Mouse (Mus musculus) heart, postnatal 14 days (tissue): Measurements from ENCODE around the gene Sncb. TPM values are rescaled to one million over a fixed set of nuclear protein-coding genes. Genes with fewer than 3 reads are reported as not detected.

Experiments used
- DNase-seq, 2 experiments: peaks; one replicate each; pipeline ENCODE4 v3.0.0; 2021 to 2022
- intact Hi-C: fragments of 180-260 bp; cut with DNase I; formaldehyde crosslinking; loops from one replicate; pipeline ENCODE4 v1.15.1; 2025
- long read RNA-seq, 2 experiments: library from polyadenylated mRNA; stranded (forward); transcript quantifications; one replicate each; pipeline ENCODE4 v2.0.0; 2021
- total RNA-seq, 2 experiments: library from RNA; stranded (reverse); gene quantifications; 2 replicates each; pipeline ENCODE4 v1.2.3; 2021

Gene Sncb
- total RNA-seq: not detected
- long read RNA-seq, experiment 1: 0 reads
- long read RNA-seq, experiment 2: 0 reads

GRCm38 (mm10) chr13:54766192-54766768 is at the start of gene Sncb:
Gene Sncb (minus strand): TSS chr13:54766595.
- intact Hi-C loops: loop anchor here (1.0 kb wide), 1 partner anchor 49 kb away; no protein-coding TSS in a partner anchor
- peak; percentile 47 to 68 for DNase-seq

GRCm38 (mm10) chr13:54813381-54813780 is 47.0 kb upstream of the Sncb start:
- intact Hi-C loops: no loop called here

GRCm38 (mm10) chr13:54811476-54811875 is 45.1 kb upstream of the Sncb start:
- intact Hi-C loops: no loop called here
- DNase-seq: no peak

More at GRCm38 (mm10) chr13:54813381-54813780, 47.0 kb upstream of the Sncb start:
- no peak for DNase-seq

GRCm38 (mm10) chr13:54808067-54808466 is 41.7 kb upstream of the Sncb start:
- intact Hi-C loops: no loop called here
- no peak for DNase-seq

GRCm38 (mm10) chr13:54806434-54806976 is 40.1 kb upstream of the Sncb start:
- no peak for DNase-seq
- intact Hi-C loops: no loop called here

- no peak for DNase-seq
- intact Hi-C loops: no loop called here
Measured at GRCm38 (mm10) chr13:54805134-54805838, 38.9 kb upstream of the Sncb start.

GRCm38 (mm10) chr13:54803010-54803409 is 36.6 kb upstream of the Sncb start:
- DNase-seq: no peak
- intact Hi-C loops: no loop called here

- DNase-seq: no peak
- intact Hi-C loops: no loop called here
Measured at GRCm38 (mm10) chr13:54800206-54800605, 33.8 kb upstream of the Sncb start.

GRCm38 (mm10) chr13:54799701-54800100 is 33.3 kb upstream of the Sncb start:
- DNase-seq: peak; percentile 71 to 79

GRCm38 (mm10) chr13:54798740-54799139 is 32.3 kb upstream of the Sncb start:
- DNase-seq: no peak

More at GRCm38 (mm10) chr13:54799701-54800100, 33.3 kb upstream of the Sncb start:
- intact Hi-C loops: loop anchor here (2.0 to 5.0 kb wide), 2 partner anchors 163 to 271 kb away; no protein-coding TSS in a partner anchor

GRCm38 (mm10) chr13:54797861-54798643 is 31.7 kb upstream of the Sncb start:
- no peak for DNase-seq
- intact Hi-C loops: loop anchor here (1.0 to 5.0 kb wide), 3 partner anchors 164 to 380 kb away; no protein-coding TSS in a partner anchor

More at GRCm38 (mm10) chr13:54798740-54799139, 32.3 kb upstream of the Sncb start:
- intact Hi-C loops: loop anchor here (1.0 to 5.0 kb wide), 3 partner anchors 164 to 380 kb away; no protein-coding TSS in a partner anchor

- intact Hi-C loops: loop anchor here (5.0 kb wide), 1 partner anchor 165 kb away; no protein-coding TSS in a partner anchor
- peak in 1 of 2 experiments; percentile 30 for DNase-seq
Measured at GRCm38 (mm10) chr13:54797356-54797755, 31.0 kb upstream of the Sncb start.

- intact Hi-C loops: loop anchor here (5.0 kb wide), 1 partner anchor 167 kb away; no protein-coding TSS in a partner anchor
- DNase-seq: no peak
Measured at GRCm38 (mm10) chr13:54794843-54795242, 28.4 kb upstream of the Sncb start.

GRCm38 (mm10) chr13:54794002-54794577 is 27.7 kb upstream of the Sncb start:
- intact Hi-C loops: no loop called here
- DNase-seq: no peak

GRCm38 (mm10) chr13:54792259-54793230 is 26.1 kb upstream of the Sncb start:
- DNase-seq: no peak
- intact Hi-C loops: no loop called here

GRCm38 (mm10) chr13:54789561-54790397 is 23.4 kb upstream of the Sncb start:
- peak; percentile 47 to 50 for DNase-seq
- intact Hi-C loops: no loop called here

- DNase-seq: peak; percentile 90 to 93
- intact Hi-C loops: no loop called here
Measured at GRCm38 (mm10) chr13:54788740-54789560, 22.6 kb upstream of the Sncb start, which contains the start of gene Tspan17. Gene Tspan17 (plus strand): TSS chr13:54789377.
